Mouse (Mus musculus) E14TG2a.4 (cell line): Measurements from ENCODE around the gene Fgfr1op2.

ENCODE experiments used
- CTCF ChIP-seq: conservative IDR thresholded peaks from 2 replicates; pipeline ENCODE4 v1.5.1; 2014; ENCODE audit warnings: low read length
- NANOG ChIP-seq: IDR thresholded peaks from 2 replicates; pipeline ENCODE4 v1.6.1; 2014; ENCODE audit warnings: borderline replicate concordance, low read length, mixed read lengths
- POU5F1 ChIP-seq: IDR thresholded peaks from 2 replicates; pipeline ENCODE4 v1.6.1; 2014; ENCODE audit warnings: low read length, borderline replicate concordance

DNA sequence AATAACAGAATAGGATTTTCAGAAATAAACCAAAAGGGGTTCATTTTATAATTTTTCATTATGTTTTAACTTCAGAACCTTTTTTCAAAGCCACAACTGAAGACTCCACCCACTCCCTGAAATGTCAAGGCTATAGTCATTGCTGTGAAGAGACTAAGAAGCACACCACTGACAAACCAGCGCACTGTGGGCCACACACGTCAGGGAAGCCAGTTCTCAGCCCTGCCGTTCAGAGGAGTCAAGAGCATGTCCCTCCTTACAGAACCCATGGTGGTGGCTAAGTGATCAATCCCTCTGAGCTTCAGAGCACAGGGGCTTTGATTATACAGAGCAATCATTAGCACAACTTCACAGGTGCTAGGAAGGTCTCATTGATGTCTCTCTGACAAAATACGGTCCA, 25.6 kb downstream of the Fgfr1op2 start:
- TF ChIP-seq CTCF (no peak), NANOG (no peak), POU5F1 (no peak)
